Mouse (Mus musculus) spleen, adult 2 months (tissue): ENCODE results near the gene Prr23a1.

Experiments
- CTCF ChIP-seq: fragments of 200-500 bp; IDR thresholded peaks from 2 replicates; pipeline ENCODE4 v1.5.1; 2011; ENCODE audit warnings: mild to moderate bottlenecking, inconsistent platforms; ENCODE audit not compliant: insufficient read depth, insufficient read length, insufficient replicate concordance; ENCODE audit errors: extremely low read depth
- POLR2A ChIP-seq: fragments of 200-500 bp; IDR thresholded peaks from 2 replicates; pipeline ENCODE4 v1.6.1; 2011; ENCODE audit warnings: low read depth, low read length, inconsistent platforms

- no peak for TF ChIP-seq CTCF
- TF ChIP-seq POLR2A, result no peak
Observed at GRCm38 (mm10) chr9:98837537-98838074, 4.7 kb upstream of the Prr23a1 start.
